ENCODE assay signal across 8 mouse cellular contexts in the genomic region with DNA sequence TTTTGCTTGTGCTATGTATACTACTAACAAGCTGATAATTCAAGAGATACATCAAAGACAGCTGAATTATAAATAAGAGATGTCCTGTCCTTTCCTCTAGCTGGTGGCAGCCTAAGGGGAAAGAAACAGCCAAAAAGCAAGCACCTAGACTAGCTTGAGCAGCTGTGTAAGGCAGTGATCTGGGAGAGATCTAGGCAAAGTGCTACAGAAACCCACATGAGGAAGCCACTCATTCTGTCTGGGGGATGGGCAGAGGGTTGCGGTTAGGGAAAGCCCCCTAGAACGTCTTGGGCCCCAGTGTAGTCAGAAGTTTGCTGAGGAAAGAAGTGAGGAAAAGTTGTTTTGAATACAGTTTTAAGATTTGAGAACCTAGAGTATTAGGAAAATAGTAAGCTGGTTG. TPM values are rescaled to one million over a fixed set of nuclear protein-coding genes. Genes with fewer than 3 reads are reported as not detected.
DNase-seq lines count a peak whose midpoint lies in the region; ATAC-seq and TF ChIP-seq lines count a peak whose summit lies in the region.

No protein-coding gene starts in this region.

- DNase-seq in layer of hippocampus, adult 9-11 months: peak; percentile 32
- no peak for DNase-seq in layer of hippocampus, postnatal 25 days (ENCODE audit: extremely low spot score in 1 of 2, low spot score in 1 of 2)
- DNase-seq in forebrain, embryonic 14.5 days (ENCODE audit: low spot score): no peak
- DNase-seq in liver, adult 2 months (ENCODE audit: extremely low read depth, low read depth, low spot score): no peak
- no peak for DNase-seq in embryo, embryonic 9.5 days (ENCODE audit: extremely low spot score)
- no peak for DNase-seq in layer of hippocampus, postnatal 10 days (ENCODE audit: low spot score in 2 of 2)
- DNase-seq in urinary bladder, postnatal 10 days (ENCODE audit: low spot score): no peak

- H3K4me3 ChIP-seq in forebrain, embryonic 14.5 days (ENCODE audit: low read depth, low read length): peak overlapping the region; percentile 98
- no peak overlapping the region for H3K4me3 ChIP-seq in liver, adult 2 months (ENCODE audit: insufficient read depth, low read depth, low read length)
- H3K4me3 ChIP-seq in neural tube, embryonic 12.5 days: peak overlapping the region; percentile 98

- H3K9me3 ChIP-seq in forebrain, embryonic 14.5 days (replicated peaks; ENCODE audit: control insufficient read depth, low read length): no peaks in the 10 kb centered on the region
- H3K9me3 ChIP-seq in neural tube, embryonic 12.5 days: no peaks in the 10 kb centered on the region

- no peaks in the 10 kb centered on the region for H3K27me3 ChIP-seq in forebrain, embryonic 14.5 days (replicated peaks; ENCODE audit: control insufficient read depth, insufficient read depth, low read length)
- H3K27me3 ChIP-seq in liver, adult 2 months (ENCODE audit: control insufficient read depth, insufficient read depth, low read length): no peaks in the 10 kb centered on the region
- H3K27me3 ChIP-seq in neural tube, embryonic 12.5 days (replicated peaks): no peaks in the 10 kb centered on the region

- TF ChIP-seq CTCF in liver, adult 2 months (IDR thresholded peaks at IDR 0.05; ENCODE audit: low read depth, low read length): no peak

- H3K36me3 ChIP-seq in forebrain, embryonic 14.5 days (ENCODE audit: control insufficient read depth, insufficient read depth, low read length): peaks cover 69% of the 10 kb centered on the region
- peaks cover 39% of the 10 kb centered on the region for H3K36me3 ChIP-seq in liver, adult 2 months (ENCODE audit: control insufficient read depth, insufficient read depth, low read length)
- peaks cover 54% of the 10 kb centered on the region for H3K36me3 ChIP-seq in neural tube, embryonic 12.5 days

- TF ChIP-seq POLR2A in liver, adult 2 months (IDR thresholded peaks at IDR 0.05; ENCODE audit: extremely low read depth, insufficient read depth, low read length): no peak

- H3K4me1 ChIP-seq in forebrain, embryonic 14.5 days (ENCODE audit: control insufficient read depth, insufficient read depth, low read length): peaks cover 22% of the 10 kb centered on the region
- peaks cover 13% of the 10 kb centered on the region; the same call in 1 of the 2 replicates for H3K4me1 ChIP-seq in liver, adult 2 months (ENCODE audit: control insufficient read depth, insufficient read depth, low read length)
- peaks cover 25% of the 10 kb centered on the region for H3K4me1 ChIP-seq in neural tube, embryonic 12.5 days

- H3K9ac ChIP-seq in forebrain, embryonic 14.5 days (ENCODE audit: low read length): peak overlapping the region; percentile 96
- H3K9ac ChIP-seq in liver, adult 2 months (ENCODE audit: low read depth, low read length): peak overlapping the region; percentile 26; the same call in 1 of the 2 replicates
- peak overlapping the region; percentile 98 for H3K9ac ChIP-seq in neural tube, embryonic 12.5 days

- no peak overlapping the region for H3K27ac ChIP-seq in forebrain, embryonic 14.5 days (ENCODE audit: low read depth, low read length)
- no peak overlapping the region for H3K27ac ChIP-seq in liver, adult 2 months (replicated peaks; ENCODE audit: insufficient read depth, low read depth, low read length)
- no peak overlapping the region for H3K27ac ChIP-seq in neural tube, embryonic 12.5 days

- H3K79me2 ChIP-seq in liver, adult 2 months (ENCODE audit: control insufficient read depth, insufficient read depth, low read length): peaks cover 11% of the 10 kb centered on the region; the same call in 1 of the 2 replicates

- WGBS in forebrain, embryonic 14.5 days: 82% methylated on average over 2 of the region's 2 CpGs
- WGBS in liver, adult 2 months: 53% methylated on average over 2 of the region's 2 CpGs
- WGBS in neural tube, embryonic 12.5 days: 82% methylated on average over 2 of the region's 2 CpGs

- ATAC-seq in forebrain, embryonic 14.5 days: no peak
- ATAC-seq in neural tube, embryonic 12.5 days (ENCODE audit: low FRiP score, low read depth): no peak

- H3K4me2 ChIP-seq in forebrain, embryonic 14.5 days (ENCODE audit: low read length): peak overlapping the region; percentile 99
- H3K4me2 ChIP-seq in neural tube, embryonic 12.5 days (replicated peaks): peak overlapping the region; percentile 94

RNA-seq across cellular contexts. Expression of a gene that starts 1.3 kb away (rescaled TPM):
- 10 to 100 TPM; 50.9 to 65.3 TPM for total RNA-seq in layer of hippocampus, postnatal 25 days (2021)
- 8.9 and 10.2 TPM in 2 replicates for polyA plus RNA-seq in forebrain, embryonic 14.5 days (2014; fragmentation: Nextera tagmentation; extraction: Ambion mirVana)
- total RNA-seq in liver, adult 2 months (2014; rRNA removed): 3.6 and 6.4 TPM in 2 replicates
- polyA plus RNA-seq in liver, adult 2 months (2012; rRNA removed): 9.5 and 11.8 TPM in 2 replicates
- 13.1 and 16.9 TPM in 2 replicates for polyA plus RNA-seq in neural tube, embryonic 12.5 days (2016; fragmentation: Nextera tagmentation; extraction: Ambion mirVana)
- 10 to 100 TPM; 60.0 to 63.1 TPM for total RNA-seq in layer of hippocampus, postnatal 10 days (2021)

RNA-seq across cellular contexts. Expression of a gene that starts 20.9 kb away (rescaled TPM):
- 10 to 100 TPM; 26.4 to 33.9 TPM for total RNA-seq in layer of hippocampus, postnatal 25 days (2021)
- 44.7 and 48.5 TPM in 2 replicates for polyA plus RNA-seq in forebrain, embryonic 14.5 days (2014; fragmentation: Nextera tagmentation; extraction: Ambion mirVana)
- 8.3 and 9.5 TPM in 2 replicates for total RNA-seq in liver, adult 2 months (2014; rRNA removed)
- polyA plus RNA-seq in liver, adult 2 months (2012; rRNA removed): 41.5 and 44.6 TPM in 2 replicates
- 56.1 and 63.5 TPM in 2 replicates for polyA plus RNA-seq in neural tube, embryonic 12.5 days (2016; fragmentation: Nextera tagmentation; extraction: Ambion mirVana)
- 10 to 100 TPM; 31.6 to 34.8 TPM for total RNA-seq in layer of hippocampus, postnatal 10 days (2021)

RNA-seq across cellular contexts. Expression of a gene that starts 31.4 kb away (rescaled TPM):
- 1 to 10 TPM; 6.6 to 6.7 TPM for total RNA-seq in layer of hippocampus, postnatal 25 days (2021)
- polyA plus RNA-seq in forebrain, embryonic 14.5 days (2014; fragmentation: Nextera tagmentation; extraction: Ambion mirVana): 12.7 TPM in 2 replicates
- 0.47 and 0.74 TPM in 2 replicates for total RNA-seq in liver, adult 2 months (2014; rRNA removed)
- polyA plus RNA-seq in liver, adult 2 months (2012; rRNA removed): 0.92 and 1.9 TPM in 2 replicates
- 17.4 and 20.3 TPM in 2 replicates for polyA plus RNA-seq in neural tube, embryonic 12.5 days (2016; fragmentation: Nextera tagmentation; extraction: Ambion mirVana)
- 1 to 10 TPM; 7.5 to 7.7 TPM for total RNA-seq in layer of hippocampus, postnatal 10 days (2021)

RNA-seq across cellular contexts. Expression of a gene that starts 31.5 kb away (rescaled TPM):
- total RNA-seq in layer of hippocampus, postnatal 25 days (2021): 100 to 1,000 TPM in 1 of 2 experiments, 10 to 100 TPM in 1; 88.9 to 125 TPM
- 25.3 and 43.6 TPM in 2 replicates for polyA plus RNA-seq in forebrain, embryonic 14.5 days (2014; fragmentation: Nextera tagmentation; extraction: Ambion mirVana)
- 10.9 and 13.8 TPM in 2 replicates for total RNA-seq in liver, adult 2 months (2014; rRNA removed)
- polyA plus RNA-seq in liver, adult 2 months (2012; rRNA removed): 8.9 and 9.6 TPM in 2 replicates
- 72.9 and 79.9 TPM in 2 replicates for polyA plus RNA-seq in neural tube, embryonic 12.5 days (2016; fragmentation: Nextera tagmentation; extraction: Ambion mirVana)
- 100 to 1,000 TPM; 109 to 111 TPM for total RNA-seq in layer of hippocampus, postnatal 10 days (2021)

RNA-seq across cellular contexts. Expression of a gene that starts 39.1 kb away (rescaled TPM):
- total RNA-seq in layer of hippocampus, postnatal 25 days (2021): 1 to 10 TPM; 6.0 to 9.2 TPM
- 12.6 and 16.6 TPM in 2 replicates for polyA plus RNA-seq in forebrain, embryonic 14.5 days (2014; fragmentation: Nextera tagmentation; extraction: Ambion mirVana)
- total RNA-seq in liver, adult 2 months (2014; rRNA removed): 4.6 and 7.7 TPM in 2 replicates
- 5.9 and 7.5 TPM in 2 replicates for polyA plus RNA-seq in liver, adult 2 months (2012; rRNA removed)
- 14.3 and 15.0 TPM in 2 replicates for polyA plus RNA-seq in neural tube, embryonic 12.5 days (2016; fragmentation: Nextera tagmentation; extraction: Ambion mirVana)
- total RNA-seq in layer of hippocampus, postnatal 10 days (2021): 10 to 100 TPM; 11.2 to 19.2 TPM

Comparison
In these comparisons a context has a peak if more than half of its experiments do, and no peak if none do; other contexts are left out.
1. H3K9ac ChIP-seq: peak in every context shown above with its lines; median percentile 98 in neural tube, embryonic 12.5 days; 96 in forebrain, embryonic 14.5 days; 26 in liver, adult 2 months.